Mouse (Mus musculus): ENCODE data around the gene Best2. TPM values are rescaled to one million over a fixed set of nuclear protein-coding genes. Genes with fewer than 3 reads are reported as not detected.
A peak's percentile ranks its signal among the peaks of the same experiment; 100 is the strongest.

Gene Best2
- total and polyA plus RNA-seq, 3 experiments, result 0.04 to 0.13 TPM; not detected in 1

DNA sequence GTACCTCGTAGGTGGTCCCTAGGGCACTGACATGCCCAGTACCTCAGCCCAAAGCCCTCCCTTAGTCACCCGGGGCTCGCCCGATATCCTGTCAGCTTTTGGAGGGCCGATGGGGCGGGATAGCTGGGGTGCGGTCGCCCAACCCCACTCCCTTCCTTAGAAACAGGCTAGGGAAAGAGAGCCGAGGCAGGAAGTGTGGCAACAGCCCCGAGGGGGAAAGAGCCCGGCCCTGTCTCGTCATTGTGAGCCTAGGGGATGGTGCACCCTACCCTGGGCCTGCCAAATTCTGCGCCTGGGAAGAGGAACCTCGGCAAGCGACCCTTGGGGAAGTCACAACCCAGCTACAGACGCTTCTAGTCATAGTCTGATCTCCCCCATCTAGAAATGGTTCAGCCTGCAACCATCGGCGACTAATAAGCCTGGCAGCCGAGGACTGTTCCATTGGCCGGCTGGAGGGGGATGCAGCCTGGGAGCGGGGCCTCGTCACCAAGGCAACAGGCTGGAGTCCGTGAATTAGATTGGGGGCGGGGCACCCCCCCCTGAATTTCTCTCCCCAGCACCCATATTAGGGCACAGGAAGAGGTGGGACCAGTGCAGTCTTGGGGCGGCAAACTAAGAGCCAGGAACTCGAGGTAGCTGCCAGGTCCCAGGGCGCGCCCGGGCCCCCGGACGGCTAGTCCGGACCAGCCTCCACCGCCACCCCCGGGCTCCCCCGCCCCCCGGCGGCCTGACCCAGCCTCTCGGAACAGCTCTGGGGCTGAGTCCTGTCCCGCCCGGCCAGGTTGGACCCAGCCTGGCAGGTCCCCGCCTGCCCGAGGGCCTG lies 34.5 kb downstream of the Best2 start (continued):
- no peak for TF ChIP-seq ZNF384 (IDR thresholded peaks at IDR 0.05; ENCODE audit: low read depth, low read length)
- peak; percentile 71 for TF ChIP-seq HCFC1 (IDR thresholded peaks at IDR 0.05; ENCODE audit: low read depth, low read length)
- TF ChIP-seq CHD2 (IDR thresholded peaks at IDR 0.05; ENCODE audit: low read length), result no peak
- TF ChIP-seq TAL1 (IDR thresholded peaks at IDR 0.05; ENCODE audit: low read length), result no peak
- TF ChIP-seq RCOR1 (IDR thresholded peaks at IDR 0.05; ENCODE audit: low read depth, low read length), result no peak
- no peak for TF ChIP-seq USF2 (IDR thresholded peaks at IDR 0.05; ENCODE audit: borderline replicate concordance in 1 of 2, insufficient read depth in 1 of 2, low read depth in 1 of 2, low read length in 2 of 2)
- TF ChIP-seq SMC3 (IDR thresholded peaks at IDR 0.05; ENCODE audit: low read depth, low read length), result no peak
- TF ChIP-seq BHLHE40 (IDR thresholded peaks at IDR 0.05; ENCODE audit: borderline replicate concordance, low read depth, low read length), result no peak; the same call in 1 of the 2 replicates
- no peak for TF ChIP-seq RAD21 (IDR thresholded peaks at IDR 0.05; ENCODE audit: low read depth, low read length)
- no peak for TF ChIP-seq ZKSCAN1 (IDR thresholded peaks at IDR 0.05; ENCODE audit: low read depth, low read length)
- 0 out of 2 replicates have a peak, but pooled peaks have one; percentile 9 for TF ChIP-seq MEF2A (IDR thresholded peaks at IDR 0.05; ENCODE audit: extremely low read depth, insufficient replicate concordance, low read depth, low read length, poor library complexity, severe bottlenecking)
- TF ChIP-seq SIN3A (IDR thresholded peaks at IDR 0.05; ENCODE audit: low read length), result peak; percentile 80
- peak; percentile 23; the same call in 1 of the 2 replicates for TF ChIP-seq ELF1 (IDR thresholded peaks at IDR 0.05; ENCODE audit: low read depth, low read length)
- no peak for TF ChIP-seq POLR2AphosphoS5 (IDR thresholded peaks at IDR 0.05; ENCODE audit: borderline replicate concordance, low read depth, low read length)
- peak; percentile 79 for TF ChIP-seq TBP (IDR thresholded peaks at IDR 0.05; ENCODE audit: low read depth, low read length)

- peak within 1 kb of the TSS; percentile 89 for H3K27ac ChIP-seq (ENCODE audit: control insufficient read depth, low read depth, low read length)
- no peaks in the 10 kb centered on the region for H3K9me3 ChIP-seq (replicated peaks; ENCODE audit: insufficient read depth, low read length)
- peaks cover 22% of the 10 kb centered on the region for H3K79me2 ChIP-seq (ENCODE audit: control insufficient read depth, insufficient read depth, low read length, poor library complexity)
- H3K36me3 ChIP-seq (ENCODE audit: control insufficient read depth in 1 of 2, insufficient read depth in 2 of 2, low read length in 2 of 2), result peaks cover 0 to 23% of the 10 kb centered on the region in 2 experiments; a peak in 2 of 4 replicates
- H3K4me3 ChIP-seq (ENCODE audit: control insufficient read depth in 1 of 2, insufficient read depth in 1 of 2, low read depth in 2 of 2, low read length in 2 of 2), result peak within 1 kb of the TSS; percentile 84 to 86
- DNase-seq (ENCODE audit: low read depth, low spot score), result peak; percentile 96
- no peaks in the 10 kb centered on the region for H3K27me3 ChIP-seq (ENCODE audit: control insufficient read depth in 1 of 2, insufficient read depth in 2 of 2, low read length in 2 of 2)
- peak within 1 kb of the TSS; percentile 88 for H3K9ac ChIP-seq (ENCODE audit: control insufficient read depth, low read depth, low read length, poor library complexity, severe bottlenecking)
- H3K4me1 ChIP-seq (ENCODE audit: control insufficient read depth in 1 of 2, insufficient read depth in 2 of 2, low read length in 2 of 2), result peaks cover 12 to 52% of the 10 kb centered on the region in 2 experiments
- TF ChIP-seq CHD1 (IDR thresholded peaks at IDR 0.05; ENCODE audit: low read depth, low read length), result no peak
- TF ChIP-seq TCF12 (IDR thresholded peaks at IDR 0.05; ENCODE audit: low read depth, low read length), result peak; percentile 74
- TF ChIP-seq POLR2AphosphoS2 (IDR thresholded peaks at IDR 0.05; ENCODE audit: low read length), result peak; percentile 100
- TF ChIP-seq UBTF (IDR thresholded peaks at IDR 0.05; ENCODE audit: borderline replicate concordance, insufficient read depth, low read depth, low read length), result no peak
- TF ChIP-seq ZNF384 (IDR thresholded peaks at IDR 0.05; ENCODE audit: low read depth, low read length), result 0 out of 2 replicates have a peak, but pooled peaks have one; percentile 5
- peak; percentile 100 for TF ChIP-seq SIN3A (IDR thresholded peaks at IDR 0.05; ENCODE audit: low read length)
- peak; percentile 95 for TF ChIP-seq ETS1 (IDR thresholded peaks at IDR 0.05; ENCODE audit: low read depth, low read length)
- peak; percentile 17; the same call in 1 of the 2 replicates for TF ChIP-seq NRF1 (IDR thresholded peaks at IDR 0.05; ENCODE audit: insufficient read depth, low read depth, low read length, poor library complexity, severe bottlenecking)
- peak; percentile 100 for TF ChIP-seq ZMIZ1 (IDR thresholded peaks at IDR 0.05; ENCODE audit: low read depth, low read length)
- TF ChIP-seq MXI1 (IDR thresholded peaks at IDR 0.05; ENCODE audit: low read depth, low read length), result peak; percentile 98
- no peak for TF ChIP-seq RAD21 (IDR thresholded peaks at IDR 0.05; ENCODE audit: low read depth, low read length)
- TF ChIP-seq RCOR1 (IDR thresholded peaks at IDR 0.05; ENCODE audit: low read depth, low read length), result peak; percentile 49; the same call in 1 of the 2 replicates
- peak; percentile 58 for TF ChIP-seq USF1 (IDR thresholded peaks at IDR 0.05; ENCODE audit: low read depth, low read length)
- peak; percentile 99 to 100 for TF ChIP-seq POLR2A (IDR thresholded peaks at IDR 0.05; ENCODE audit: control insufficient read depth in 1 of 2, insufficient read depth in 1 of 2, low read depth in 1 of 2, low read length in 2 of 2, poor library complexity in 1 of 2)
- 0 out of 2 replicates have a peak, but pooled peaks have one; percentile 20 for TF ChIP-seq CHD2 (IDR thresholded peaks at IDR 0.05; ENCODE audit: low read length)
- no peak; the same call in none of the 2 replicates for TF ChIP-seq KAT2A (conservative IDR thresholded peaks at IDR 0.05; ENCODE audit: low read depth, low read length)
- no peak for TF ChIP-seq CTCF (IDR thresholded peaks at IDR 0.05 in 2 of 3, conservative IDR thresholded peaks at IDR 0.05 in 1 of 3; ENCODE audit: control insufficient read depth in 1 of 3, insufficient read depth in 1 of 3, low read depth in 2 of 3, low read length in 3 of 3, poor library complexity in 1 of 3, severe bottlenecking in 1 of 3)
- TF ChIP-seq TAL1 (IDR thresholded peaks at IDR 0.05; ENCODE audit: low read length), result no peak
- TF ChIP-seq USF2 (IDR thresholded peaks at IDR 0.05; ENCODE audit: borderline replicate concordance in 1 of 2, insufficient read depth in 1 of 2, low read depth in 1 of 2, low read length in 2 of 2), result no peak
- peak; percentile 79 for TF ChIP-seq HCFC1 (IDR thresholded peaks at IDR 0.05; ENCODE audit: low read depth, low read length)
- peak; percentile 57; the same call in 1 of the 2 replicates for TF ChIP-seq MYC (IDR thresholded peaks at IDR 0.05; ENCODE audit: low read depth, low read length)
These were observed 35.9 kb downstream of the Best2 start, which contains the start of gene Junb for GRCm38 (mm10) chr8:84978248-84978940. Gene Junb, minus strand, starts transcription at chr8:84978718.

All from MEL (cell line).